Mouse (Mus musculus): ENCODE measurements at regions not wholly inside any gene's neighbourhood (a gene's known extent, or its start where the extent isn't known, plus 50 kb on each side); places are given as distances from the start of the nearest gene placed in this dataset.

- Histone ChIP-seq H3K36me3 (ENCODE audit: control insufficient read depth, insufficient read depth, low read length) (no peaks in the 10 kb centered on the region), H3K27me3 (replicated peaks; ENCODE audit: control insufficient read depth, insufficient read depth, low read length) (no peaks in the 10 kb centered on the region), H3K27ac (ENCODE audit: low read depth) (no peak overlapping the region), H3K4me2 (ENCODE audit: low read length) (no peak overlapping the region), H3K4me3 (ENCODE audit: low read depth, low read length) (no peak overlapping the region), H3K9ac (ENCODE audit: low read length) (no peak overlapping the region), H3K4me1 (replicated peaks; ENCODE audit: control insufficient read depth, insufficient read depth, low read length) (no peaks in the 10 kb centered on the region), H3K9me3 (ENCODE audit: control insufficient read depth, low read length) (no peaks in the 10 kb centered on the region)
- DNase-seq (ENCODE audit: low spot score) = no peak
- 45% methylated on average over 6 of the region's 6 CpGs for WGBS
- no peak for ATAC-seq (replicated peaks; ENCODE audit: low FRiP score, low TSS enrichment, low read depth)
Measured at GRCm38 (mm10) chr3:128723100-128723499, 476.6 kb upstream of the Pitx2 start.

DNA sequence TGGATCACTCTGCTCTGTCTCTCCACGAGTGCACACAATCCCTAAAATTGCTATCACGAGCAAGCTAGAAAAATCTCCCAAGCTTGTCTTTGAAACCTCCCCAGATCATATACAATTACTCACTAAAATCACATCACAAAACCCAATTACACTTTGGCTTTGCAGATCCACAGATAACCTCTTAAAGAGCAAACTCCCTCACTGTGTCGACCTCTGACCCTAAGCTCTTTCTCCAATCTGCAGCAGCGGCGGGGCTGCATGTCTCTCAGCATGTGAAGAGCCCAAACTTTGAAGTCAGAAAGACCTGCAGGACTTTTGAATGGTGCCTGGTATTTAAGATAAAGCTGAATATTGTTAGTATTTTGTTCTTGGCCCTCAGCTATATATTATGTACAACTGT is 479.4 kb upstream of the Pitx2 start:
- Histone ChIP-seq H3K27ac (ENCODE audit: low read depth) (no peak overlapping the region), H3K4me1 (replicated peaks; ENCODE audit: control insufficient read depth, insufficient read depth, low read length) (no peaks in the 10 kb centered on the region), H3K4me3 (ENCODE audit: low read depth, low read length) (no peak overlapping the region), H3K9me3 (ENCODE audit: control insufficient read depth, low read length) (no peaks in the 10 kb centered on the region), H3K36me3 (ENCODE audit: control insufficient read depth, insufficient read depth, low read length) (no peaks in the 10 kb centered on the region), H3K9ac (ENCODE audit: low read length) (no peak overlapping the region), H3K4me2 (ENCODE audit: low read length) (no peak overlapping the region), H3K27me3 (replicated peaks; ENCODE audit: control insufficient read depth, insufficient read depth, low read length) (no peaks in the 10 kb centered on the region)
- WGBS = 48% methylated on average over 5 of the region's 5 CpGs
- ATAC-seq (replicated peaks; ENCODE audit: low FRiP score, low TSS enrichment, low read depth) (no peak), DNase-seq (ENCODE audit: low spot score) (no peak)

DNA sequence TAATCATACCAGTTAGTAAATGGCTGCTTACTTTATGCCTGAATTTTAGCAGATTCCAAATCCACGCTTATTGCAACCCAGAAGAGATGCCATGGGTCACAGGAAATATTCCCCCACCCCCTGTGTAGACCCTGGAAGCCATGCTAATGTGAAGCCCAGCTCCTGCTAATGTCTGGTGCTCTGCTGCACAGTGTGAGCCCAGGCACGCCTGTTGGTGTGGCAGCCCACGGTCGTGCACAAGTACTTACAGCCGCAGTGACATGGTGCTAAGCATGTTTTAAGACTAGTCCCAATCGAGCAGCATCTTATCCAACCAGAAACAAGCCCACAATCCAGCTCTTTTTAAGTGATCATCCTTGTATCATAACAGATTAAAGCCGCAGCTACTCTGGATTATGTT is 480.5 kb upstream of the Pitx2 start:
- 83% methylated on average over 7 of the region's 7 CpGs for WGBS
- Histone ChIP-seq H3K4me1 (replicated peaks; ENCODE audit: control insufficient read depth, insufficient read depth, low read length) (no peaks in the 10 kb centered on the region), H3K27me3 (replicated peaks; ENCODE audit: control insufficient read depth, insufficient read depth, low read length) (no peaks in the 10 kb centered on the region), H3K4me3 (ENCODE audit: low read depth, low read length) (no peak overlapping the region), H3K27ac (ENCODE audit: low read depth) (no peak overlapping the region), H3K9ac (ENCODE audit: low read length) (no peak overlapping the region), H3K36me3 (ENCODE audit: control insufficient read depth, insufficient read depth, low read length) (no peaks in the 10 kb centered on the region), H3K9me3 (ENCODE audit: control insufficient read depth, low read length) (no peaks in the 10 kb centered on the region), H3K4me2 (ENCODE audit: low read length) (no peak overlapping the region)
- ATAC-seq (replicated peaks; ENCODE audit: low FRiP score, low TSS enrichment, low read depth) = no peak
- no peak for DNase-seq (ENCODE audit: low spot score)

DNA sequence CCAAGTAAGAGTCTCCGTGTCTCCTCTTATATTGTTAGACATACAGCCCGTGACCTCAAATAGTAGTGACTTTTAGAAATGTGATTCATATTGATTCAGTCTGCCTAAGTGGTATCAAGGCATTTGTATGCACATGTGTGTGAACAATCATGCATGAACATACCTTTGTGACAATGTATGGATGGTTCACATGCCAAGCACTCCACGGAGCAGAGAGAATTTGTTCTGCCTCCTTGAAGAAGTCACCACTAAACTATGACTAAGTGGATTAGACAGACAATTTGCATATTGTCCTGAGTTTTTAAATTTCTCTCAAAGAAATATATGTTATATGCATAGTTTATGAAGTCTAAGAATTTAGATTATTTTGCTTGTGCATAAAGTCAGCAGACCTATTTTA is 492.4 kb upstream of the Pitx2 start:
- no peak for DNase-seq (ENCODE audit: low spot score)
- H3K9ac ChIP-seq (ENCODE audit: low read length) = no peak overlapping the region
- no peaks in the 10 kb centered on the region for H3K27me3 ChIP-seq (replicated peaks; ENCODE audit: control insufficient read depth, insufficient read depth, low read length)
- H3K9me3 ChIP-seq (ENCODE audit: control insufficient read depth, low read length) = no peaks in the 10 kb centered on the region
- ATAC-seq (replicated peaks; ENCODE audit: low FRiP score, low TSS enrichment, low read depth) = no peak
- no peaks in the 10 kb centered on the region for H3K36me3 ChIP-seq (ENCODE audit: control insufficient read depth, insufficient read depth, low read length)
- 84% methylated on average over 3 of the region's 3 CpGs for WGBS
- no peak overlapping the region for H3K4me2 ChIP-seq (ENCODE audit: low read length)
- H3K4me1 ChIP-seq (replicated peaks; ENCODE audit: control insufficient read depth, insufficient read depth, low read length) = no peaks in the 10 kb centered on the region
- H3K27ac ChIP-seq (ENCODE audit: low read depth) = no peak overlapping the region
- H3K4me3 ChIP-seq (ENCODE audit: low read depth, low read length) = no peak overlapping the region

DNA sequence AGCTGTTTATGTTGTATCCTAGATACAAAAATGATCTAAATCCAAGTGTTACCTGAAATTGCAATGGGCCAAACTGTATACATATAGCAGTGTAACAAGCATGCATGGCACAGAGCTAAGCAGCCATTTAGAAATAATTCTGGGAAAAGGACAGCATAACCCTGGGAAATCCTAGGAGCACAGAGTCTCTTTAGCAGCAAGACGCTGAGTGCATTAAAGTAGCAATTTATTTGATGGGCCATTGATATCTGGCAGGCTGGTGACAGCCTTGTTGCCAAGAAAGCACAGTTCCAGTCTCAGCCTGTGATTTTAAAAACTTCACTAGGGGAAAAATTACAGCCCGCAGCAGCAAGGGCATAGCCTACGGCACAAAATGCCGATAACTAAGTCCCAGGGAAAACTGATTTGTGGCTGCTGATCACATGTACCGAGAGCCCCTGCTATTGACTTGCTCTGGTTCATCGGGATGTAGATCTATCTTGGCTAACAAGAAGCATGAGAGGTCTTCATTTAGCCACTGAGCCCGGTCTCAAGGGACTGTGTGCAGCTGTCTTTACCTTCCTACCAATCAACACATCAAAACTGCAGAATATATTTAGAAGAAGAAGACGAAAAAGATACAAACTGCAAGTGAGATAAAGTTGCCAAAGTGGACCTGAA is 531.1 kb upstream of the Pitx2 start:
- Histone ChIP-seq H3K36me3 (ENCODE audit: control insufficient read depth, insufficient read depth, low read length) (no peaks in the 10 kb centered on the region), H3K27me3 (replicated peaks; ENCODE audit: control insufficient read depth, insufficient read depth, low read length) (no peaks in the 10 kb centered on the region), H3K9me3 (ENCODE audit: control insufficient read depth, low read length) (no peaks in the 10 kb centered on the region), H3K4me1 (replicated peaks; ENCODE audit: control insufficient read depth, insufficient read depth, low read length) (no peaks in the 10 kb centered on the region), H3K9ac (ENCODE audit: low read length) (no peak overlapping the region), H3K4me3 (ENCODE audit: low read depth, low read length) (no peak overlapping the region), H3K4me2 (ENCODE audit: low read length) (no peak overlapping the region), H3K27ac (ENCODE audit: low read depth) (no peak overlapping the region)
- WGBS = 69% methylated on average over 8 of the region's 8 CpGs
- DNase-seq (ENCODE audit: low spot score) (no peak), ATAC-seq (replicated peaks; ENCODE audit: low FRiP score, low TSS enrichment, low read depth) (no peak)

DNA sequence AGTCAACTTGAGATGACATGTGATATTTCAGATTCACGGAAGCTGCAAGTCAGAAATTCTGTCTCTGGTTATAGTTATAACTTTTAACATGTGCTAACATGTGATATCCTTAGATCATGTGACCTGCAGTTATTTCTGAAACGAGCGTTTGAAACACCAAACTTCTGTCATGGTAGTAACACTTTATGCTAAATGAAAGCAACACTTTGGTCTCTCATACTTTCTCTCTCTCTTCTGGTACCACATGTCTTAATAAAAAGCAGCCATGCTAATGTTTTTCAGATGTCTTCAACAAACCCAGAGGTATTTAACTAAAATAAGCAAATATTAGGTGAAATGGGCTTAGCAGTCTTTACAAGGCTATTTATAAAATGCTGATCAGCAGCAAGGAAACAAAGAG is 534.5 kb upstream of the Pitx2 start:
- H3K36me3 ChIP-seq (ENCODE audit: control insufficient read depth, insufficient read depth, low read length) = no peaks in the 10 kb centered on the region

GRCm38 (mm10) chr3:128636960-128637755 is 562.5 kb upstream of the Pitx2 start:
- no peak overlapping the region for H3K27ac ChIP-seq (ENCODE audit: low read depth)
- H3K9me3 ChIP-seq (ENCODE audit: control insufficient read depth, low read length) = no peaks in the 10 kb centered on the region
- WGBS = 84% methylated on average over 18 of the region's 18 CpGs
- H3K4me2 ChIP-seq (ENCODE audit: low read length) = no peak overlapping the region
- H3K36me3 ChIP-seq (ENCODE audit: control insufficient read depth, insufficient read depth, low read length) = no peaks in the 10 kb centered on the region
- H3K27me3 ChIP-seq (replicated peaks; ENCODE audit: control insufficient read depth, insufficient read depth, low read length) = no peaks in the 10 kb centered on the region
- DNase-seq (ENCODE audit: low spot score) (no peak), ATAC-seq (replicated peaks; ENCODE audit: low FRiP score, low TSS enrichment, low read depth) (no peak)
- no peak overlapping the region for H3K9ac ChIP-seq (ENCODE audit: low read length)
- no peaks in the 10 kb centered on the region for H3K4me1 ChIP-seq (replicated peaks; ENCODE audit: control insufficient read depth, insufficient read depth, low read length)
- no peak overlapping the region for H3K4me3 ChIP-seq (ENCODE audit: low read depth, low read length)

More for the DNA sequence above, 534.5 kb upstream of the Pitx2 start:
- no peak overlapping the region for H3K9ac ChIP-seq (ENCODE audit: low read length)
- H3K4me2 ChIP-seq (ENCODE audit: low read length) = no peak overlapping the region
- no peaks in the 10 kb centered on the region for H3K4me1 ChIP-seq (replicated peaks; ENCODE audit: control insufficient read depth, insufficient read depth, low read length)
- ATAC-seq (replicated peaks; ENCODE audit: low FRiP score, low TSS enrichment, low read depth) (no peak), DNase-seq (ENCODE audit: low spot score) (no peak)
- no peak overlapping the region for H3K4me3 ChIP-seq (ENCODE audit: low read depth, low read length)
- H3K27ac ChIP-seq (ENCODE audit: low read depth) = no peak overlapping the region
- H3K27me3 ChIP-seq (replicated peaks; ENCODE audit: control insufficient read depth, insufficient read depth, low read length) = no peaks in the 10 kb centered on the region
- WGBS = 87% methylated on average over 3 of the region's 3 CpGs
- no peaks in the 10 kb centered on the region for H3K9me3 ChIP-seq (ENCODE audit: control insufficient read depth, low read length)

GRCm38 (mm10) chr3:128627696-128628095 is 572.0 kb upstream of the Pitx2 start:
- no peak for DNase-seq (ENCODE audit: low spot score)
- no peaks in the 10 kb centered on the region for H3K9me3 ChIP-seq (ENCODE audit: control insufficient read depth, low read length)
- no peak overlapping the region for H3K27ac ChIP-seq (ENCODE audit: low read depth)
- H3K4me3 ChIP-seq (ENCODE audit: low read depth, low read length) = no peak overlapping the region
- no peak overlapping the region for H3K9ac ChIP-seq (ENCODE audit: low read length)
- H3K36me3 ChIP-seq (ENCODE audit: control insufficient read depth, insufficient read depth, low read length) = no peaks in the 10 kb centered on the region
- H3K27me3 ChIP-seq (replicated peaks; ENCODE audit: control insufficient read depth, insufficient read depth, low read length) = no peaks in the 10 kb centered on the region
- no peak overlapping the region for H3K4me2 ChIP-seq (ENCODE audit: low read length)
- 96% methylated on average over 1 of the region's 1 CpGs for WGBS
- no peaks in the 10 kb centered on the region for H3K4me1 ChIP-seq (replicated peaks; ENCODE audit: control insufficient read depth, insufficient read depth, low read length)
- no peak for ATAC-seq (replicated peaks; ENCODE audit: low FRiP score, low TSS enrichment, low read depth)

DNA sequence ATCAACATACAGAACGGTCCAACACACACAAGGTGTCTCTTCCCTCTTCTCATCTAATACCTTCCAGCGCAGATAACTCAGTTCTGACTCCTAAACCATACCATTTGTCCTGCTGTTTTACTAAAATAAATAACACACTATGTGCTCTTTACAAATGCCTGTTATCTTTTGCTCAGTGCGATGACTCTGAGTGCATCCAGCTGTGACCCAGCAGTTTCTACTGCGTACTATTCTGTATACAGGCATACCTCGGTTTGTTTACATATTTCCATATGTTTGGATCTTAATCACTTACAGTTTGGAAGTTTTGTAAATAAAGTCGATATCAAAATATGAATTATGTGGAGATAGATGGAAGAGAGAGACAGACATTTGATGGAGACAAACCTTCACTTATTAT is 583.0 kb upstream of the Pitx2 start:
- no peaks in the 10 kb centered on the region for H3K36me3 ChIP-seq (ENCODE audit: control insufficient read depth, insufficient read depth, low read length)
- ATAC-seq (replicated peaks; ENCODE audit: low FRiP score, low TSS enrichment, low read depth) (no peak), DNase-seq (ENCODE audit: low spot score) (no peak)
- no peaks in the 10 kb centered on the region for H3K9me3 ChIP-seq (ENCODE audit: control insufficient read depth, low read length)
- no peak overlapping the region for H3K9ac ChIP-seq (ENCODE audit: low read length)
- no peak overlapping the region for H3K27ac ChIP-seq (ENCODE audit: low read depth)
- no peaks in the 10 kb centered on the region for H3K4me1 ChIP-seq (replicated peaks; ENCODE audit: control insufficient read depth, insufficient read depth, low read length)
- H3K27me3 ChIP-seq (replicated peaks; ENCODE audit: control insufficient read depth, insufficient read depth, low read length) = no peaks in the 10 kb centered on the region
- WGBS = 55% methylated on average over 6 of the region's 6 CpGs
- H3K4me2 ChIP-seq (ENCODE audit: low read length) = no peak overlapping the region
- H3K4me3 ChIP-seq (ENCODE audit: low read depth, low read length) = no peak overlapping the region
